Mouse (Mus musculus): ENCODE measurements around the gene Ap2m1. TPM values are rescaled to one million over a fixed set of nuclear protein-coding genes. Genes with fewer than 3 reads are reported as not detected.

The Ap2m1 gene
- total and polyA plus RNA-seq, 2 experiments from 2014 or later = 1,021 to 1,346 TPM

DNA sequence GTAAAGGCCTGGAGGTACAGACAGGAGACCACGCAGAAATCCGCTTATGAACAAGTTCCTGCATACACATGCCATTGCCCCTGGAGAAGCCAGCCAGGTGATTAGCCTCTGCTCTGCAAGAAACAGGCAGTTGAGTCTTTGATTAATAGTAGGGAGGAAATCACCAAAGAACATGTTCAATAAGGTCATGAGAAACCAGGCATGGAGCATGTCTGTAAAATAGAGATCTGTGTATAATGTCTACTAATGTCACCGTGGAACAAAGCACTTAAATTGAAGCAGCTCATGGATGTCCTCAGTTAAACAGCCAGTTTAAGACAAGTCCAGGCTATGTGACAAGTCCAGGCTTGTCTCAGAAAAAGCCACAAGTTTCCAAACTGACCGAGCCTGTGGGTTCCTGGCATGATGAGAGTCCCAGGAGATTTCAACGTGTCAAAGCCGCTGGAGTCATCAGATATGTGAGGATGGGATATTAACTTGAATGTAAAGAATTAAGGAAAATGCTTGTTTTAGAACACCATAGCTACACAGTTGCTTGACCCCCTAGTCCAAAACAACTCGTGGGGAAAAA is 23.9 kb upstream of the Ap2m1 start:
- H3K9ac ChIP-seq (replicated peaks; ENCODE audit: low read length) = no peak overlapping the region
- no peak overlapping the region for H3K4me2 ChIP-seq (ENCODE audit: low read depth, low read length)
- no peak for TF ChIP-seq CTCF (IDR thresholded peaks at IDR 0.05; ENCODE audit: low read depth)
- ATAC-seq (no peak), DNase-seq (ENCODE audit: low spot score) (no peak)
- H3K36me3 ChIP-seq (ENCODE audit: insufficient read depth, low read length) = peaks cover 47% of the 10 kb centered on the region
- H3K27me3 ChIP-seq (ENCODE audit: insufficient read depth, low read length) = no peaks in the 10 kb centered on the region
- no peaks in the 10 kb centered on the region for H3K4me1 ChIP-seq (ENCODE audit: insufficient read depth, low read length)
- no peak overlapping the region for H3K27ac ChIP-seq
- H3K9me3 ChIP-seq (ENCODE audit: low read length) = no peaks in the 10 kb centered on the region
- no peak overlapping the region for H3K4me3 ChIP-seq (ENCODE audit: low read length)
- 81% methylated on average over 7 of the region's 7 CpGs for WGBS

DNA sequence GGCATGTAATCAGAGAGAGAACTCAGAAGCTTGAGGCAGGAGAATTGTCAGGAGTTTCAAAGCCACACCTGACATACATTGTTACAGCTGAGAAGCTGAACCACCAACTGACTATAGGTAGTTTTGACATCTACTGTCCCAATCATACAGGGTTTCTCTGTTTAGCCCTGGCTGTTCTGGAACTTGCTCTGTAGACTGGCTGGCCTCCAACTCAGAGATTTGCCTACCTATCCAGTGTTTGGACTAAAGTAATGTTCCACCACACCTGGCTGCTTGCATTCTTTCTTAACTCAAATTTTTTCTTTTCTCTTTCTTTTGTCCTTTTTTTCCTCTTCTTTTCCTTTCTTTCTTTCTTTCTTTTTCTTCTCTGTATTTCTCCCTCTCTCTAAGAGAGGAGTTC is 19.2 kb upstream of the Ap2m1 start:
- no peak for ATAC-seq
- peak overlapping the region; percentile 93; the same call in 1 of the 2 replicates for H3K27ac ChIP-seq
- peak overlapping the region; percentile 99 for H3K4me3 ChIP-seq (ENCODE audit: low read length)
- no peak overlapping the region for H3K9ac ChIP-seq (replicated peaks; ENCODE audit: low read length)
- no peak for DNase-seq (ENCODE audit: low spot score)
- H3K9me3 ChIP-seq (ENCODE audit: low read length) = no peaks in the 10 kb centered on the region
- H3K36me3 ChIP-seq (ENCODE audit: insufficient read depth, low read length) = peaks cover 11% of the 10 kb centered on the region
- no peaks in the 10 kb centered on the region for H3K27me3 ChIP-seq (ENCODE audit: insufficient read depth, low read length)
- peak overlapping the region; percentile 92 for H3K4me2 ChIP-seq (ENCODE audit: low read depth, low read length)
- no peak for TF ChIP-seq CTCF (IDR thresholded peaks at IDR 0.05; ENCODE audit: low read depth)
- H3K4me1 ChIP-seq (ENCODE audit: insufficient read depth, low read length) = peaks cover 12% of the 10 kb centered on the region; the same call in 1 of the 2 replicates

DNA sequence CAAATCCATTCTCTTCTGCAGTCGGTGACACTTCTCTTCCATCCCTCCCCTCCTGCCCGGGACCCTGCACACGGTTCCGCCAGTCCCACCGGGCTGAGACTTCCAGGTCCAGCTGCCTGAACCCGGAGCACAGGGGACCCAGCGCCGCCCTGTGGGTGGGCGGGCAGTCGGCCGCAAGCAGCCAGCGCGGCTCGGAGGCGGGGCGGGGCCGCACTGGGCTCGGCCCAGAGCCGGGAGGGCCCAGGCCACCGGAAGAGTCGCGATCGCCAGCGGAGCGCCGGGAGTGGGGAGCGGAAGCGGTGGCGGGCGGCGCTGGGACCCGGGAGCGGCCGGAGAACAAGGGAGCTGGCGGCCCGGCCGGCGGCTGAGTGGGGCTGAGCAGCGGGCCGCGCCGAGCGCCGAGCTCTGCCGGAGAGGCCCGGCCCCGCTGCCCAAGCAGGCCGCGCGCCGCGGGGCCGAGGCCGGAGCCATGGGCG is 18.5 kb upstream of the Ap2m1 start, which contains the start of gene Dvl3:
Gene Dvl3 (plus strand): TSS at position 257 of the 476 bp plus-strand sequence.
- WGBS = 2% methylated on average over 48 of the region's 55 CpGs
- ATAC-seq (peak; percentile 95), DNase-seq (ENCODE audit: low spot score) (peak; percentile 95)
- Histone ChIP-seq H3K27ac (peak within 1 kb of the TSS; percentile 93), H3K4me1 (ENCODE audit: insufficient read depth, low read length) (peaks cover 12% of the 10 kb centered on the region; the same call in 1 of the 2 replicates), H3K36me3 (ENCODE audit: insufficient read depth, low read length) (0 out of 2 replicates have a peak, but pooled peaks cover 6% of the 10 kb centered on the region), H3K9me3 (ENCODE audit: low read length) (no peaks in the 10 kb centered on the region), H3K9ac (replicated peaks; ENCODE audit: low read length) (peak within 1 kb of the TSS; percentile 97), H3K4me2 (ENCODE audit: low read depth, low read length) (peak within 1 kb of the TSS; percentile 92), H3K4me3 (ENCODE audit: low read length) (peak within 1 kb of the TSS; percentile 99), H3K27me3 (ENCODE audit: insufficient read depth, low read length) (no peaks in the 10 kb centered on the region)
- TF ChIP-seq CTCF (IDR thresholded peaks at IDR 0.05; ENCODE audit: low read depth) = peak; percentile 49

DNA sequence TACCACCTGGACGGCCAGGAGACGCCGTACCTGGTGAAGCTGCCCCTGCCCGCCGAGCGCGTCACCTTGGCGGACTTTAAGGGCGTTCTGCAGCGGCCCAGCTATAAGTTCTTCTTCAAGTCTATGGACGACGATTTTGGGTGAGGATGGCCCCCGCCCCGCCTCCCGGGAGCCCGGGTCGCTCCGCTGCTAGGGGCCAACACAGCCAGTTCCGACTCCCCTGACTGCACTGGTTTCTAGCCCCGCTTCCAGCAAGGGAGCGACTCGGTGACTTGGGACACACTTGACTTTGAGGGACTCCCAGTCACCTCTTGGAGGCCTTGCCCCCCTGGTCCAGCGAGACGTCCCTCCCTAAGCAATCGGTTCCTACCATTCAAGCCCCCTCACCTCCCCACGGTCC is 18.1 kb upstream of the Ap2m1 start:
- WGBS = 4% methylated on average over 25 of the region's 26 CpGs
- Histone ChIP-seq H3K4me3 (ENCODE audit: low read length) (peak overlapping the region; percentile 99), H3K9ac (replicated peaks; ENCODE audit: low read length) (peak overlapping the region; percentile 97), H3K36me3 (ENCODE audit: insufficient read depth, low read length) (0 out of 2 replicates have a peak, but pooled peaks cover 6% of the 10 kb centered on the region), H3K27ac (peak overlapping the region; percentile 93), H3K9me3 (ENCODE audit: low read length) (no peaks in the 10 kb centered on the region), H3K4me1 (ENCODE audit: insufficient read depth, low read length) (peaks cover 12% of the 10 kb centered on the region; the same call in 1 of the 2 replicates), H3K4me2 (ENCODE audit: low read depth, low read length) (peak overlapping the region; percentile 92), H3K27me3 (ENCODE audit: insufficient read depth, low read length) (no peaks in the 10 kb centered on the region)
- DNase-seq (ENCODE audit: low spot score) (no peak), ATAC-seq (peak; percentile 11; the same call in 1 of the 2 replicates)
- TF ChIP-seq CTCF (IDR thresholded peaks at IDR 0.05; ENCODE audit: low read depth) = no peak

DNA sequence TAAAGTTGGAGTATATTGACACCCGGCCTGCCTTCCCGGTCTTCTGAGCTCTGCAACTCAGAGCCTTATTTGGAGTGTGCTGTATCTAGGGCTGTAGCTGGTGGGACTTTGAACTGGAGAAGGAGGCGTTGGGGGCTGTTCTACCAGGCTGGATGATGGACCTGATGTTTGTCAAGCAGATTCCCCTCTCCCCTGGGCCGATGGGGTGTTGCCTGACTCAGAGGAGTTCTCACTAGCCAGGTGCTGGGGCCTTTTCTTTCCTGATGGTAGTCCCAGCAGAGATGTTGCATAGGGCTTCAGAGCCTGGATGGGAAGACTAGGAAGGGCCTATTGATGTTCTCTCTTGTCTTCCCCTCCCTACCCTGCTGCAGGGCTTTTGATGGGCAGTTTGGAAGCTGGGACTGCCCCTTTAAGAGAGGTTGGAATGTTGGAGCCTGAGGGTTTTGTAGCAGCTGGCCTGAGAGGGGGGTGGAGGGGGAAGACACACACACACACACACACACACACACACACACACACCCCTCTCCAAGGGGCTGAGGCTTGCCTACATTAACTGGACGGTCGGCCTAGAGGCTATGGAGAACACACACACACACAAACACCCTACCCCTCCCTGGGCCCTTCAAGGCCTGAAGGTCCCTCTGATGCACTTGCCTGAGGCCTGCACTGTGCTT is 17.4 kb upstream of the Ap2m1 start:
- ATAC-seq (peak; percentile 55), DNase-seq (ENCODE audit: low spot score) (peak; percentile 71)
- Histone ChIP-seq H3K27ac (peak overlapping the region; percentile 93), H3K9ac (replicated peaks; ENCODE audit: low read length) (peak overlapping the region; percentile 97), H3K9me3 (ENCODE audit: low read length) (no peaks in the 10 kb centered on the region), H3K4me1 (ENCODE audit: insufficient read depth, low read length) (peaks cover 12% of the 10 kb centered on the region; the same call in 1 of the 2 replicates), H3K27me3 (ENCODE audit: insufficient read depth, low read length) (no peaks in the 10 kb centered on the region), H3K4me3 (ENCODE audit: low read length) (peak overlapping the region; percentile 99), H3K36me3 (ENCODE audit: insufficient read depth, low read length) (0 out of 2 replicates have a peak, but pooled peaks cover 6% of the 10 kb centered on the region), H3K4me2 (ENCODE audit: low read depth, low read length) (peak overlapping the region; percentile 92)
- under 1% methylated on average over 6 of the region's 6 CpGs for WGBS
- no peak for TF ChIP-seq CTCF (IDR thresholded peaks at IDR 0.05; ENCODE audit: low read depth)

DNA sequence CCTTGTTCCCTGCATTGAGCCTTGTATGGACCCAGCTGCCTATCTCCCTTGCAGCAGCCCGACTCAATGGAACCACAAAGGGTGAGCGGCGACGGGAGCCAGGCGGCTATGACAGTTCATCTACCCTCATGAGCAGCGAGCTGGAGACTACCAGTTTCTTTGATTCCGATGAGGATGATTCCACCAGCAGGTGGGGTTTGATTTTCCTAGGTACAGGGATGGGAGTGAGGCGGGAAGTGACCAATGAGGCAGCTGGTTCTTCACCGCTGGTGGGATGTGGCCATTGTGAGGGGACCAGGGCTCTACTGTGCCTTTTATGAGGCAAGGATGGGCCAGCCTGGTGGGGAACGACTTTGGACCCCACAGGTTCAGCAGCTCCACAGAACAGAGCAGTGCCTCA is 11.4 kb upstream of the Ap2m1 start:
- WGBS = 84% methylated on average over 10 of the region's 10 CpGs
- TF ChIP-seq CTCF (IDR thresholded peaks at IDR 0.05; ENCODE audit: low read depth) = no peak
- Histone ChIP-seq H3K9ac (replicated peaks; ENCODE audit: low read length) (no peak overlapping the region), H3K36me3 (ENCODE audit: insufficient read depth, low read length) (peaks cover 57% of the 10 kb centered on the region), H3K27ac (no peak overlapping the region), H3K9me3 (ENCODE audit: low read length) (no peaks in the 10 kb centered on the region), H3K4me3 (ENCODE audit: low read length) (no peak overlapping the region), H3K27me3 (ENCODE audit: insufficient read depth, low read length) (no peaks in the 10 kb centered on the region), H3K4me1 (ENCODE audit: insufficient read depth, low read length) (peaks cover 5% of the 10 kb centered on the region; the same call in 1 of the 2 replicates), H3K4me2 (ENCODE audit: low read depth, low read length) (no peak overlapping the region)
- ATAC-seq (no peak), DNase-seq (ENCODE audit: low spot score) (no peak)
